Mouse (Mus musculus) hindbrain, embryonic 12.5 days (tissue): Measurements from ENCODE around the gene Mettl7b. TPM values are rescaled to one million over a fixed set of nuclear protein-coding genes. Genes with fewer than 3 reads are reported as not detected.

Experiments
- ATAC-seq: fragments of 200-750 bp; cut with Nextera tagmentation; 2 replicates; pipeline ENCODE4 v1.8.0; 2017; ENCODE audit warnings: moderate TSS enrichment; ENCODE audit not compliant: low FRiP score
- H3K27ac ChIP-seq: fragments of 300-500 bp; sonication (generic); 2 replicates; pipeline ENCODE4 v1.5.1; 2016; ENCODE audit warnings: mild to moderate bottlenecking
- H3K27me3 ChIP-seq: fragments of 300-500 bp; sonication (generic); 2 replicates; pipeline ENCODE4 v1.6.1; 2016; ENCODE audit warnings: mild to moderate bottlenecking
- H3K36me3 ChIP-seq: fragments of 300-500 bp; sonication (generic); 2 replicates; pipeline ENCODE4 v1.6.1; 2016; ENCODE audit warnings: mild to moderate bottlenecking
- H3K4me1 ChIP-seq: fragments of 300-500 bp; sonication (generic); 2 replicates; pipeline ENCODE4 v1.6.1; 2016
- H3K4me2 ChIP-seq: fragments of 300-500 bp; sonication (generic); replicated peaks from 2 replicates; pipeline ENCODE4 v1.6.1; 2016; ENCODE audit warnings: mild to moderate bottlenecking
- H3K4me3 ChIP-seq: fragments of 300-500 bp; sonication (generic); 2 replicates; pipeline ENCODE4 v1.5.1; 2016; ENCODE audit warnings: mild to moderate bottlenecking
- H3K9ac ChIP-seq: fragments of 300-500 bp; sonication (generic); 2 replicates; pipeline ENCODE4 v1.6.1; 2016; ENCODE audit warnings: mild to moderate bottlenecking, moderate library complexity
- H3K9me3 ChIP-seq: fragments of 300-500 bp; sonication (generic); replicated peaks from 2 replicates; pipeline ENCODE4 v1.6.1; 2016; ENCODE audit warnings: mild to moderate bottlenecking
- WGBS: fragments of 180-500 bp; shearing (Covaris S2); methylation state at CpG from one replicate; pipeline ENCODE4 v1.1.7; 2016; 5-methylcytosine and 5-hydroxymethylcytosine counted together
- polyA plus RNA-seq: library from polyadenylated mRNA; unstranded; fragments of >200 nt; fragmentation: Nextera tagmentation; extraction: Ambion mirVana; gene quantifications from 2 replicates; pipeline ENCODE4 v1.2.1, GENCODE M21; 2016

Gene Mettl7b
- polyA plus RNA-seq, 1 experiment from 2014 or later = not detected

GRCm38 (mm10) chr10:128938457-128938856 is 22.3 kb downstream of the Mettl7b start:
- Histone ChIP-seq H3K4me3 (no peak overlapping the region), H3K4me1 (peaks cover 10% of the 10 kb centered on the region), H3K27me3 (peaks cover 32% of the 10 kb centered on the region), H3K36me3 (no peaks in the 10 kb centered on the region), H3K27ac (no peak overlapping the region), H3K9me3 (no peaks in the 10 kb centered on the region), H3K4me2 (no peak overlapping the region), H3K9ac (no peak overlapping the region)
- no peak for ATAC-seq
- 83% methylated on average over 9 of the region's 9 CpGs for WGBS

GRCm38 (mm10) chr10:128937756-128938390 is 22.9 kb downstream of the Mettl7b start:
- peaks cover 12% of the 10 kb centered on the region for H3K4me1 ChIP-seq
- no peak overlapping the region for H3K9ac ChIP-seq
- no peak overlapping the region for H3K4me2 ChIP-seq
- WGBS = 68% methylated on average over 12 of the region's 12 CpGs
- no peak overlapping the region for H3K4me3 ChIP-seq
- no peaks in the 10 kb centered on the region for H3K9me3 ChIP-seq
- H3K36me3 ChIP-seq = no peaks in the 10 kb centered on the region
- H3K27ac ChIP-seq = no peak overlapping the region
- H3K27me3 ChIP-seq = peaks cover 38% of the 10 kb centered on the region
- ATAC-seq = no peak

- Histone ChIP-seq H3K36me3 (no peaks in the 10 kb centered on the region), H3K27me3 (peaks cover 56% of the 10 kb centered on the region), H3K4me1 (peaks cover 12% of the 10 kb centered on the region), H3K4me2 (no peak overlapping the region), H3K9me3 (no peaks in the 10 kb centered on the region), H3K9ac (no peak overlapping the region), H3K4me3 (no peak overlapping the region), H3K27ac (no peak overlapping the region)
- 74% methylated on average over 8 of the region's 8 CpGs for WGBS
- no peak for ATAC-seq
Observed at GRCm38 (mm10) chr10:128935826-128936440, 24.9 kb downstream of the Mettl7b start.

DNA sequence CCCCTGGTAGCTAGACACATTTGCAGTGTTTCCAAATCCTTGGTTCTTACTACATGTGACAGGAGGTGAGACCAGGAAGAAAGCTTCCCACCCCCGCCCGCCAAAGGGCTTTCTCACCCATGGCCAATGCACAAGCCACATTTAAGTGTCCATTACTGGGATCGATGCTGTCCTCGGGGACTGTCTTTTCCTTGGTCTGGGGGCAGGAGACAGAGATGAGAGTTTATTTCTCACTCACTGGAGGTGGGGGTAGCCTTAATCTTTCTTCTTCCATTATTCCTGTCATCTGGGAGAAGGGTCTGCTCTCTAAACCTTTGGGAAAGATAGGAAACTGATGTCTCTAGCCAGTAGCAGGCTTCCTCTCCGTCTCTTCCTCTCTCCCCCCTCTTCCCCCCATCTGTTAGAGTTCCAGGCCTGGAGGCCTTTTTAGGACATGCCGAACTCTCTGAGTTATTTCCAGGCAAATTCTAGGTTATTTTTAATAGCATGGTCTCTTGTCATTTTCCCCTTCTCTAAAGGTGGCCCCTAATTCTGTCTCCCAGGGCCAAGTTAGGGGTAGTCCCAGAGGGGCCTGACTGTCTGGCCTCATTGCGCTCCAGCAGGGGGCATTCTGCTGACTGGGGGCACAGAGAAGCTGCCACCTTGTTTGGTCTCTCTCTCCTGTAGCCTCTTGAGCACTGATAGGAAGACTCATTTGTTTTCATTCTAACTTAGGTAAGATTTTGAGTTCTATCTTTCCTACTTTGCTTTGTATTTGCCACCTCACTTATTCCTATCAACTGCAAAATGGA is 25.6 kb downstream of the Mettl7b start:
- Histone ChIP-seq H3K4me3 (no peak overlapping the region), H3K36me3 (no peaks in the 10 kb centered on the region), H3K9ac (no peak overlapping the region), H3K9me3 (no peaks in the 10 kb centered on the region), H3K27me3 (peaks cover 63% of the 10 kb centered on the region), H3K4me1 (peaks cover 12% of the 10 kb centered on the region), H3K4me2 (no peak overlapping the region), H3K27ac (no peak overlapping the region)
- ATAC-seq = no peak
- WGBS = 65% methylated on average over 7 of the region's 7 CpGs

- WGBS = 5% methylated on average over 21 of the region's 21 CpGs
- Histone ChIP-seq H3K9ac (peak overlapping the region; percentile 51), H3K4me1 (peaks cover 12% of the 10 kb centered on the region), H3K27ac (no peak overlapping the region), H3K9me3 (no peaks in the 10 kb centered on the region), H3K4me3 (peak overlapping the region; percentile 39), H3K36me3 (no peaks in the 10 kb centered on the region), H3K4me2 (peak overlapping the region; percentile 62), H3K27me3 (peaks cover 70% of the 10 kb centered on the region)
- peak; percentile 6; the same call in 1 of the 2 replicates for ATAC-seq
Observed at GRCm38 (mm10) chr10:128933976-128934721, 26.6 kb downstream of the Mettl7b start.

GRCm38 (mm10) chr10:128933574-128933973 is 27.2 kb downstream of the Mettl7b start, which contains the start of gene Itga7:
TSS of gene Itga7 (plus strand) at chr10:128933818.
- H3K4me1 ChIP-seq = peaks cover 12% of the 10 kb centered on the region
- WGBS = under 1% methylated on average over 26 of the region's 26 CpGs
- peak within 1 kb of the TSS; percentile 39 for H3K4me3 ChIP-seq
- H3K27ac ChIP-seq = no peak within 1 kb of the TSS
- no peaks in the 10 kb centered on the region for H3K36me3 ChIP-seq
- H3K9me3 ChIP-seq = no peaks in the 10 kb centered on the region
- peak within 1 kb of the TSS; percentile 62 for H3K4me2 ChIP-seq
- peak within 1 kb of the TSS; percentile 51 for H3K9ac ChIP-seq
- peaks cover 74% of the 10 kb centered on the region for H3K27me3 ChIP-seq
- peak; percentile 86 for ATAC-seq

- Histone ChIP-seq H3K9ac (no peak overlapping the region), H3K27ac (no peak overlapping the region), H3K4me3 (no peak overlapping the region), H3K4me1 (peaks cover 12% of the 10 kb centered on the region), H3K36me3 (no peaks in the 10 kb centered on the region), H3K9me3 (no peaks in the 10 kb centered on the region), H3K4me2 (no peak overlapping the region), H3K27me3 (peaks cover 82% of the 10 kb centered on the region)
- no peak for ATAC-seq
- WGBS = 69% methylated on average over 2 of the region's 2 CpGs
Observed at GRCm38 (mm10) chr10:128931441-128931840, 29.3 kb downstream of the Mettl7b start.

DNA sequence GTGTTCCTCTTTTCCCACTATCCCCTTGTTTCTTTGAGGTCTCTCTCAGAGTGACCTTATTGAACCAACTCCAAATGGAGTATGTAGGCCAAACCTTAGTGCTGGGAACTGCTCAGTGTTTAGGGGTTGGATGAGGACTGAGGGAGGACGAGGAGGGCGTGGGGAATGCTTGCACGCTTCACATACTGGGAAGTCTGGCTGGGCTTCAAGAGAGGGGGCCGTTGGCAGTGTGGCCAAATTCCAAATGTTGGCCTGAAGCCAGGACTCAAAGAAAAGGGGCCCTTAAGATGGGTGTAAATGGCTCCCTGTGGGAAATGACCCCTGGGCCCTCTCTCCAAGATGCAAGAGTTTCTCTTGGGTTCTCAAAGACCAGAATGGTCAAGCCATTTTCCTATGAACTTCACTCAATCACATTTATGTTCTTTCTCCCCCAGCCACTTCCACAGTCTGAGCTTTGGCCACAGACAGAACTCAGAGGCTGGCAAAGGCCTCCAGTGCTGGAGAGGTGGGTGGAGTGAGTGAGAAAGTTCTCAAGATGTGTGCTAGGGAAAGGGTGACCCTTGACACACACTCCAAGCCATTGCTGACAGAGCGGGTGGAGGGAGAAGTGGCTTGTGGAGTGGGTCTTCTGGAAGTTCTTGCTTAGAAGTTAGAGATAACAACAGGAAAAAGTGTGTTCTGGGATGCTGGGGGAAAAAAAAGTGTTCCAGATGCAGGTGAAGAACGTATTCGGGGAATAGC is 31.0 kb downstream of the Mettl7b start:
- H3K4me3 ChIP-seq = no peak overlapping the region
- no peaks in the 10 kb centered on the region for H3K36me3 ChIP-seq
- peaks cover 12% of the 10 kb centered on the region for H3K4me1 ChIP-seq
- H3K9ac ChIP-seq = no peak overlapping the region
- H3K27me3 ChIP-seq = peaks cover 66% of the 10 kb centered on the region
- H3K9me3 ChIP-seq = no peaks in the 10 kb centered on the region
- H3K27ac ChIP-seq = no peak overlapping the region
- no peak overlapping the region for H3K4me2 ChIP-seq
- WGBS = 64% methylated on average over 7 of the region's 7 CpGs
- no peak for ATAC-seq

DNA sequence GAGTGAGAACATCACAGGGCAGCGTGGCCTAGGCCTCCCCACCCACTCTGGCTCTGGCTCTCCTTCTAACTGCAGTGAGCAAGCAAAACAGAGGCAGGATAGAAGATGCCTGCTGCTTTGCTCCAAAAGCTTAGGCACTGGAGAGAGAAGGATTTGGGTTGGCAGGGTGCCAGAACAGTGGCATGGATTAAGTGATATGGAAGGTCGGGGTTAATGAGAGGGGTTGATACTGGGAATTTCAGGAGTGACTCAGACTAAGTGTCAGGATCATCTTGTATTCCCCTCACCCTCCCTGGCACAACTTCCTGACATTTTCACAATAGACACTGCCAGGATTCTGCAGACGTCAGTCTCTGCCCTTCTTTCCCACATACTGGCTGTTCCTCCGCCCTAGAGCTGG is 32.4 kb downstream of the Mettl7b start:
- no peak overlapping the region for H3K4me3 ChIP-seq
- no peak overlapping the region for H3K27ac ChIP-seq
- H3K9ac ChIP-seq = no peak overlapping the region
- no peak overlapping the region for H3K4me2 ChIP-seq
- H3K4me1 ChIP-seq = peaks cover 7% of the 10 kb centered on the region
- peaks cover 52% of the 10 kb centered on the region for H3K27me3 ChIP-seq
- no peaks in the 10 kb centered on the region for H3K9me3 ChIP-seq
- H3K36me3 ChIP-seq = no peaks in the 10 kb centered on the region
- 41% methylated on average over 4 of the region's 4 CpGs for WGBS
- no peak for ATAC-seq

GRCm38 (mm10) chr10:128923935-128924334 is 36.9 kb downstream of the Mettl7b start, which contains the start of gene Bloc1s1:
TSS of gene Bloc1s1 (minus strand) at chr10:128924035.
- no peak for ATAC-seq
- Histone ChIP-seq H3K27ac (peak within 1 kb of the TSS; percentile 92), H3K9ac (peak within 1 kb of the TSS; percentile 80), H3K27me3 (peaks cover 14% of the 10 kb centered on the region), H3K36me3 (peaks cover 5% of the 10 kb centered on the region; the same call in 1 of the 2 replicates), H3K9me3 (no peaks in the 10 kb centered on the region), H3K4me1 (peaks cover 36% of the 10 kb centered on the region), H3K4me3 (peak within 1 kb of the TSS; percentile 80), H3K4me2 (peak within 1 kb of the TSS; percentile 74)
- WGBS = 69% methylated on average over 9 of the region's 9 CpGs

- ATAC-seq = peak; percentile 98
- peaks cover 7% of the 10 kb centered on the region; the same call in 1 of the 2 replicates for H3K27me3 ChIP-seq
- under 1% methylated on average over 42 of the region's 42 CpGs for WGBS
- peaks cover 5% of the 10 kb centered on the region; the same call in 1 of the 2 replicates for H3K36me3 ChIP-seq
- peaks cover 36% of the 10 kb centered on the region for H3K4me1 ChIP-seq
- H3K9ac ChIP-seq = peak overlapping the region; percentile 80
- H3K4me3 ChIP-seq = peak overlapping the region; percentile 80
- no peaks in the 10 kb centered on the region for H3K9me3 ChIP-seq
- peak overlapping the region; percentile 92 for H3K27ac ChIP-seq
- peak overlapping the region; percentile 74 for H3K4me2 ChIP-seq
Observed at GRCm38 (mm10) chr10:128923013-128923691, 37.6 kb downstream of the Mettl7b start.
